Mouse (Mus musculus) frontal cortex, postnatal 10 days (tissue): ENCODE results near the gene Tubb4b.
A peak's percentile ranks its signal among the peaks of the same experiment; 100 is the strongest.
"Not testable (repeated sequence)": the region's sequence is repeated elsewhere in the genome, so short reads cannot be mapped to it uniquely, and the experiment has no call there.

Experiments
- DNase-seq, 2 experiments: peaks; one replicate each; pipeline ENCODE4 v3.0.0; 2022; ENCODE audit warnings: low spot score in 2 of 2, mixed read lengths in 1 of 2

Gene Tubb4b

GRCm38 (mm10) chr2:25224492-25224765 is at the start of gene Tubb4b:
TSS of gene Tubb4b (minus strand) at chr2:25224702.
- no peak for DNase-seq

DNA sequence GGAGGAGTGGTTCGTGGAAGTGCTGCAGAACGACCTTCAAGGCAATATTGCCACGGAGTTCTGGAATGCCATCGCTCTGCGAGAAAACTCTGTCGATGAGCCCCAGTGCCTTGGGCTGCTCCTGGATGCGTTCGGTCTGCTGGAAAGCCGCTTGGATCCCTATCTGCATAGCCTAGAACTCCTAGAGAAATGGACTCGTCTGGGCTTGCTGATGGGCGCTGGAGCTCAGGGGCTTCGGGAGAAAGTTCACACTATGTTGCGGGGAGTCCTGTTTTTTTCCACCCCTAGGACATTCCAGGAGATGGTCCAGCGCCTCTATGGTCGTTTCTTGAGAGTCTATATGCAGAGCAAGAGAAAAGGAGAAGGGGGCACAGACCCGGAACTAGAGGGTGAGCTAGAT is 48.5 kb upstream of the Tubb4b start:
- no peak for DNase-seq

GRCm38 (mm10) chr2:25272515-25272914 is 48.0 kb upstream of the Tubb4b start:
- DNase-seq, result no peak

- peak; percentile 93 to 98 for DNase-seq
These were observed 47.5 kb upstream of the Tubb4b start, which contains the start of the genes Ssna1 and Anapc2 for GRCm38 (mm10) chr2:25271827-25272511. TSS of gene Ssna1 (minus strand) at chr2:25272438. TSS of gene Anapc2 (plus strand) at chr2:25272478.

DNA sequence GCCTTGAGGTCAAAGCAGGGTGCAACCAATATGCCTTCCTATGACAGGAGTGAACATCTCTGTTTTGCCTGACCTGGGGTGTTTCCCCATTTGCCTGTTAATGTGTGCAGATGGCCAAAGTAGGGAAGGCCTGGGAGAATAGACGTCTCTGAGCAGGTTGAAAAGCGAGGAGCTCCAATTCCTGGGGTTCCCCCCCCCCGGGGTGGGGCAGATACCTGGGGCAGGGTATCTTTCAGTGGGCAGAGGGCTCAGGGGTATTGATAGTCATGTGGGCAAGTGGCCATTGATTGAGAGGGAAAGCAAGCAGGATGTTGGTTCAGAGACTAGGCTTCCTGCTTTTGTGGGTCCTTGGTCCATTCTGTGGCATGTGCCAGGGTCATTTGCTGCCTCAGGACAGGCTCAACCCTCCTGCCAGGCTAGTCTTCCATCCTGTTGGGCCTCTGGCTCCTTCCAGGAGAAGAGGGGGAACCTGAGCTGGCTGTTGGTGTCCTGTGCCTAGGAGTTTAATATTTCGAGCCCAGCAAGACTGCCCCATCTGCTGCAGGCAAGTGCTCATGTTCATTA is 43.3 kb upstream of the Tubb4b start:
- DNase-seq, result no peak

DNA sequence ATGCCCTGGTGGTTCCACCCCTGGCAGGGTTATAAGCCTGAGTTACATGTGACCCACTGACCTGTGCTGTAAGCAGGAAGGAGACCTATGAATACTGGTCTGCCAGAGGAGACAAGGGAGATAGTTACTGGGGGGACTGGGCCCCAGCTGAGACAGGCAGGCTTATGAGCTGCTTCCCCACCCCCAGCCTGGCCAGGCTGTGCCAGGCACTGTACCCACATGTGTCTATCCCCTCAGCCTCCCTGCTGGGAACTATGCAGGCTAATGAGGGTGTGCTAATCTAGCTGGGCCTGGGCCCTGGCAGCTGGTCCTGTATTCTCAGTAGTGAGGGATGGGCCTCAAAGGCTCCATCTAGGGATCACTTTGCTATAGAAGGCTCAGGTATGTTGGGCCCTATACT is 42.7 kb upstream of the Tubb4b start:
- no peak for DNase-seq

GRCm38 (mm10) chr2:25266720-25267119 is 42.2 kb upstream of the Tubb4b start:
- DNase-seq, result peak in 1 of 2 experiments; percentile 31

- DNase-seq, result peak in 1 of 2 experiments; percentile 17
These were observed 41.6 kb upstream of the Tubb4b start for GRCm38 (mm10) chr2:25265897-25266656.

GRCm38 (mm10) chr2:25264851-25265250 is 40.3 kb upstream of the Tubb4b start:
- DNase-seq, result peak in 1 of 2 experiments; percentile 9

DNA sequence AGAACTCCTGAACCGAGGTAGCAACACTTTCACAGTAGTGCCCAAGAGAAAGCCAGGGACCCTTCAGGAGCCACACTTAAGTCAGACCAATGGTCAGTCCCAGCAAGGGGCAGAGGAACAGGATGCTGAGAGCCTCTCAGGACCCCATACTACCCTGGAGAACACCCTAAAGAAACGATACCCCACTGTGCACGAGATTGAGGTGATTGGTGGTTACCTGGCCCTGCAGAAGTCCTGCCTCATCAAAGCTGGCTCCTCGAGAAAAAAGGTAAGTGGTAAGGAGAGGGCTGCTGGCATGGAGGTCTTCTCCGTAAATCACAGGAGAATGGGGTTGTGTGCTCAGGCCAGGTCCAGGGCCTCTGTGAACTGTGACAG is 39.8 kb upstream of the Tubb4b start:
- no peak for DNase-seq

- peak in 1 of 2 experiments; percentile 10 for DNase-seq
These were observed 39.3 kb upstream of the Tubb4b start for GRCm38 (mm10) chr2:25263623-25264285.

DNA sequence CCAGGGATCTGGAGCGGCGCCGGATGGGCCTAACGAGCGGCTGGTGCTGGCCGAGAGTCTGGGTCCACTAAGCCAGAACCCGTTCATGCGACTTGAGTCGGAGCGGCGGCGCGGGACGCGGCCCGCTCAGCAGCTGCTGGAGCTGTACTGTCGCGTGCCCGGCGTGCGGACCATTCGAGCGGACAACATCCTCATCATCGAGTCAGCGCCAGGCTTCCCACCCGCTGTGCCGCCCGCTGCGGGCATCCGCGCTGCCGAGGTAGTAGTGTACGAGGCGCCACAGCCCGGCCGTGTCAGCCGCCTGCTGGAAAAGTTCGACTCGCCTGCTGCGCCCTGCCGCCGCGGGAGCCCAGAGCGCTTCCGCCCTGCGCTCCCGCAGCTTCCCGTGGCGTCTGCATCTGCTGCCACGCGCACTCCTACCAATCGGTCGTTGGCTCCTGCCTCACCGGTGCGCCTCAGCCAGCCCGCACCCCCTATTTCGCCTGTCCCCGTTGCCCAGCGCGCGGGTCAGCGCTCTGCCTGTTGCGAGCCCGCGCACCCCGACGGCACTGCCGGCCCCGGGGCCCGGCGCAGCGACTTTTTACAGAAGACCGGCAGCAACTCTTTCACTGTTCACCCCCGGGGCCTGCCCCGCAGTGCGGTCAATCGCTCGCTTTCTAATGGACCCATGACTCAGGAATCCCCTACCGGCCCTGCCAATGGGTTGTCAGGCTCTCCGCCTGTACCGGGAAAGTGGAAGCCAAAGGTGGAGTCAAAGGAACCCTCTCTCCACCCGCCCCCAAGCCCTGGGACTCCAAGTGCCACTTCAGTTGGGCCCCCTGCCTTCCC is 38.5 kb upstream of the Tubb4b start:
- DNase-seq, result peak in 1 of 2 experiments; percentile 22

GRCm38 (mm10) chr2:25262291-25262767 is 37.8 kb upstream of the Tubb4b start, which contains the start of gene Tprn:
TSS of gene Tprn (plus strand) at chr2:25262618.
- DNase-seq, result peak; percentile 91 to 95

GRCm38 (mm10) chr2:25261870-25262269 is 37.4 kb upstream of the Tubb4b start:
- peak in 1 of 2 experiments; percentile 8 for DNase-seq

DNA sequence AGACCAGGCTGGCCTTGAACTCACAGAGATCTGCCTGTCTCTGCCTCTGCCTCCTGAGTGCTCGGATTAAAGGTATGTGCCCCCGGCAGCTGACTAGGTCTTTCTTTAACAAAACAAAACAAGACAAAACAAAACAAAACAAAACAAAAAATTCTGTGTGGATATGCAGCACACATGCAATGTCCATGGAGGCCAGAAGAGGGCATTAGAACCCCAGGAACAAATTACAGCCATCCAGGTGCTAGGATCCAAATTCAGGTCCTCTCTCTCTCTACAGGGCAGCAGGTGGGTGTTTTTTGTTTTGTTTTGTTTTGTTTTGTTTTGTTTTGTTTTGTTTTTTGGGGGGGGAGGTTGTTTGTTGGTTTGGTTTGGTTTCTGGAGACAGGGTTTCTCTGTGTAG is 34.4 kb upstream of the Tubb4b start:
- no peak for DNase-seq

DNA sequence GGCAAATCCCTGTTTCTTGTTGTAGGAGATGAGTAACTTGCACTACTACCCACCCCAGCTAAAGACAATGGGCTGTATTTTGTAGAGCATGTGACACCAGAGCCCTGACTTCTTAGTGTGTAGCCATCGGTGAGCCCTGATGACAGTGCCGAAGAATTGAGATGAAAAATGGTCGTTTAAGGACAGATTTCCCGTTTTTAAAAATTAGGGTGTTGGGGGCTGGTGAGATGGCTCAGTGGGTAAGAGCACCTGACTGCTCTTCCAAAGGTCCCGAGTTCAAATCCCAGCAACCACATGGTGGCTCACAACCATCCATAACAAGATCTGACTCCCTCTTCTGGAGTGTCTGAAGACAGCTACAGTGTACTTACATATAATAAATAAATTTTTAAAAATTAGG is 32.7 kb upstream of the Tubb4b start:
- DNase-seq, result not testable (repeated sequence)

DNA sequence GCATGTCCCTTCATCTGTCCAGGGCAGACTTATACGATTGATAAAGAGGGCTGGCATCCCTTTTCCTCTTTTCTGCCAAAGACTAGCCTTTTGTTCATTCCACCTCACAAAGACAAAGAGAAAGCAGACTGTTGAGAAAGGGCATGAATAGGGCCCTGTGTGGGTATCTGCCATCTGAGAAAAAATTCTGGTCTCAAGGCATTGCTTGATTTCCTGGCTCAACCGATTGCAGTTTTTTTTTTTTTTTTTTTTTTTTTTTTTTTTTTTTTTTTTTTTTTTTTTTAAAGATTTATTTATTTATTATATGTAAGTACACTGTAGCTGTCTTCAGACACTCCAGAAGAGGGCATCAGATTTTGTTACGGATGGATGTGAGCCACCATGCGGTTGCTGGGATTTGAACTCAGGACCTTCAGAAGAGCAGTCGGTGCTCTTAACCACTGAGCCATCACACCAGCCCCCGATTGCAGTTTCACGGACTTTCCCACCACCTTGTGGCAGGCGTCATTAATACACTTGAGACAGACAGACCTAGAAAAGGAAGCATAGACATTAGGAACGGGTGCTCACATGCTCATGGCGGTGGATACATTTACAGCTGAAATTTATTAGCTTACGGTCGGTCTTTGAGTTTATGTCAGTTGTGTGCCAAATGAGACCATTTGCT is 32.1 kb upstream of the Tubb4b start:
- not testable (repeated sequence) for DNase-seq

- DNase-seq, result peak; percentile 77 to 83
These were observed 30.8 kb upstream of the Tubb4b start, which contains the start of gene Tmem203 for GRCm38 (mm10) chr2:25255284-25255779. TSS of gene Tmem203 (plus strand) at chr2:25255439.

GRCm38 (mm10) chr2:25252331-25252730 is 27.8 kb upstream of the Tubb4b start:
- no peak for DNase-seq
